Mouse (Mus musculus): Measurements from ENCODE around the gene Nudt16. TPM values are rescaled to one million over a fixed set of nuclear protein-coding genes. Genes with fewer than 3 reads are reported as not detected.
"Not testable (repeated sequence)": the region's sequence is repeated elsewhere in the genome, so short reads cannot be mapped to it uniquely, and the experiment has no call there.

Gene Nudt16
- polyA plus RNA-seq (2016; fragmentation: Nextera tagmentation; extraction: Ambion mirVana) = 19.2 and 20.7 TPM in 2 replicates

GRCm38 (mm10) chr9:105131253-105132001 lies at the start of gene Nudt16:
Gene Nudt16 (minus strand): TSS chr9:105131824.
- Histone ChIP-seq H3K9me3 (no peaks in the 10 kb centered on the region), H3K27ac (replicated peaks) (peak within 1 kb of the TSS; percentile 90), H3K36me3 (no peaks in the 10 kb centered on the region), H3K4me3 (peak within 1 kb of the TSS; percentile 76), H3K9ac (replicated peaks) (peak within 1 kb of the TSS; percentile 76), H3K27me3 (no peaks in the 10 kb centered on the region), H3K4me2 (replicated peaks) (peak within 1 kb of the TSS; percentile 84), H3K4me1 (peaks cover 10% of the 10 kb centered on the region; the same call in 1 of the 2 replicates)
- WGBS = under 1% methylated on average over 60 of the region's 60 CpGs
- ATAC-seq (ENCODE audit: low FRiP score, low read depth) = peak; percentile 98

DNA sequence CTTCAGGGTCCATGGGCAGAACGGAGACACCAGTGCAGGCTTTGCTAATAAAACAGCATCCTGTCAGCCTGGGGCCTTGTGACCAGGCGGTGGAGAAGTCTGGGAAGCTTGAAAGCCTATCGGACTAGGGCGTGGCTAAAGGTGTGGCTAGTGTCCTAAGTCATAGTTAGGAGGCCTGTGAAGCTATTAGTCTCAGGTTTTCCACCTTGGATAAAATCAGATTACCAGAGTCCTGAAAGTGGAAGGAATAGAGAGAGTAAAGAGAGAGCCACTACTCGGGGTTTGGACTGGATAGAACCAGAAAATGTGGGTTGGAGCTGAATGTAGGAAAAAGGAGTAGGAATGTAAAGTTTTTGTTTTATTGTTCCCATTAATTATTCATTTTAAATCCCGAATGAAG lies 13.4 kb upstream of the Nudt16 start, which contains the start of gene 1700080E11Rik:
Gene 1700080E11Rik (minus strand): TSS at position 101 of the 400 bp plus-strand sequence.
- no peak within 1 kb of the TSS for H3K27ac ChIP-seq (replicated peaks)
- no peak within 1 kb of the TSS for H3K4me3 ChIP-seq
- no peaks in the 10 kb centered on the region for H3K9me3 ChIP-seq
- no peaks in the 10 kb centered on the region for H3K36me3 ChIP-seq
- 86% methylated on average over 6 of the region's 6 CpGs for WGBS
- no peak for ATAC-seq (ENCODE audit: low FRiP score, low read depth)
- no peak within 1 kb of the TSS for H3K9ac ChIP-seq (replicated peaks)
- H3K4me1 ChIP-seq = no peaks in the 10 kb centered on the region
- no peak within 1 kb of the TSS for H3K4me2 ChIP-seq (replicated peaks)
- H3K27me3 ChIP-seq = no peaks in the 10 kb centered on the region

DNA sequence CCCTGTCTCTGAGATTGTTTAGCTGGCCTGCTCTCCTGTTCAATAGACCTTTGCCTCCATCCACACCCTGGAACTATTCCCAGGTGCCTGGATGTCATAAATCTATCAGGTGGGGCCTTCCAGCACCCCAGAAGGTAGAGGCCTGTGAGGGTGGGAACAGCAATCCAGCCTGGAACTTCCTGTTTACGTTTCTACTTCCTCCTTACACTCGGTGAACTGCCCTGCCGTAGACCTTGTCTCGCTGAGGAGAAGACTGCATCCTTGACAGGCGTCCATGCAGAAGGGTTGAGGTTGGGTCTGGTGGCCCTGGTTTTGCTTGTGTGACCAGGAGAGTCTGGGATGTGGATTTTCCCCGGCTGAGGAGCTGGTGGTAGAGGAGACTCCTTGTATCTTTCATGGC lies 7.6 kb upstream of the Nudt16 start:
- Histone ChIP-seq H3K4me2 (replicated peaks) (no peak overlapping the region), H3K9me3 (no peaks in the 10 kb centered on the region), H3K4me1 (no peaks in the 10 kb centered on the region), H3K27ac (replicated peaks) (no peak overlapping the region), H3K9ac (replicated peaks) (no peak overlapping the region), H3K4me3 (no peak overlapping the region), H3K36me3 (no peaks in the 10 kb centered on the region), H3K27me3 (no peaks in the 10 kb centered on the region)
- ATAC-seq (ENCODE audit: low FRiP score, low read depth) = no peak
- WGBS = 81% methylated on average over 6 of the region's 6 CpGs

DNA sequence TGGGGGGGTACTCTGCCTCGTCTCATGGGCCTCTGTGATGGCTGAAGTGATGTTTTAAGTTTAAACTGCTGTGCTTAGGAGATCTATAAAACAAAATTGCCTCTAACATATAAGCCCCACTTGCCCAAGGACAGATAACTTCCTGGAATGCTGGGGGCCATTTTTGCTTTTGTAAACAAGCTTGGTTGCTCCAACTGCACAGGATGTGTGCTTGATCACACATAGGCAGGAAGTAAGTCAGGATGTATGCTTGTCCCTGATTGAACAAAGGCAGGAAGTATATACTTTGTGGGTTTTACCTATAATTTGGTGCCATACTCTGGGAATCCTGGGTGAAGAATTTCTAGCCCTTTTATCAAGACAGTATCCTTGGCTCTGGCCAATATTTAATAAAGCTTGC lies 4.8 kb upstream of the Nudt16 start:
- Histone ChIP-seq H3K4me2 (replicated peaks) (no peak overlapping the region), H3K4me1 (peaks cover 3% of the 10 kb centered on the region; the same call in 1 of the 2 replicates), H3K27ac (replicated peaks) (no peak overlapping the region), H3K4me3 (no peak overlapping the region), H3K36me3 (no peaks in the 10 kb centered on the region), H3K27me3 (no peaks in the 10 kb centered on the region), H3K9ac (replicated peaks) (no peak overlapping the region), H3K9me3 (no peaks in the 10 kb centered on the region)
- ATAC-seq (ENCODE audit: low FRiP score, low read depth) = no peak
- WGBS = 17% methylated on average over 1 of the region's 1 CpGs

- H3K4me2 ChIP-seq (replicated peaks) = no peak overlapping the region
- WGBS = 86% methylated on average over 5 of the region's 5 CpGs
- ATAC-seq (ENCODE audit: low FRiP score, low read depth) = no peak
- peaks cover 10% of the 10 kb centered on the region; the same call in 1 of the 2 replicates for H3K4me1 ChIP-seq
- no peaks in the 10 kb centered on the region for H3K36me3 ChIP-seq
- H3K27me3 ChIP-seq = no peaks in the 10 kb centered on the region
- no peak overlapping the region for H3K9ac ChIP-seq (replicated peaks)
- H3K27ac ChIP-seq (replicated peaks) = no peak overlapping the region
- no peaks in the 10 kb centered on the region for H3K9me3 ChIP-seq
- no peak overlapping the region for H3K4me3 ChIP-seq
These were observed 2.9 kb upstream of the Nudt16 start for GRCm38 (mm10) chr9:105134536-105134935.

- 28% methylated on average over 5 of the region's 5 CpGs for WGBS
These were observed 361 bp upstream of the Nudt16 start for GRCm38 (mm10) chr9:105132002-105132367.

DNA sequence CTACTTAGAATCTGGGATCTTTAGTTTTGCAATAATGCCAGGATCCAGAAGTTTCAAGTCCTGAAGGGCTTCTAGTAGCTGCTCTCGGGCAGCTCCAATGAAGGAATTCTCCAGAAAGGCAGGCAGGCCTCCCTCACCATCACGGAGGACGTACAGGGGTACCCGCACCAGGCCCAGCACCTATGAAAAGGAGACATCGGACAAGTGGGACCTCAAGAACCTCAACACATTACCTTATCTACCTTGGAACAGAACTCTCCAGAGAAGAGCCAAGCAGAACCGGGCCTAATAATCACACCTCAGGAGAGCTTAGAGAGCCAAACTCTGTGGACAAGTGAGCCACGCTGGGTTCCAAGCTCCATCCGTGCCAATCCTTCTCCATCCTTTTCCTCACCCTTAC lies 1.3 kb downstream of the Nudt16 start:
- Histone ChIP-seq H3K9ac (replicated peaks) (no peak overlapping the region), H3K27me3 (no peaks in the 10 kb centered on the region), H3K27ac (replicated peaks) (no peak overlapping the region), H3K36me3 (no peaks in the 10 kb centered on the region), H3K4me3 (no peak overlapping the region), H3K4me1 (peaks cover 10% of the 10 kb centered on the region; the same call in 1 of the 2 replicates), H3K9me3 (no peaks in the 10 kb centered on the region), H3K4me2 (replicated peaks) (peak overlapping the region; percentile 84; the same call in 1 of the 2 replicates)
- WGBS = 94% methylated on average over 8 of the region's 8 CpGs
- ATAC-seq (ENCODE audit: low FRiP score, low read depth) = no peak

More at GRCm38 (mm10) chr9:105132002-105132367, 361 bp upstream of the Nudt16 start:
- H3K36me3 ChIP-seq = no peaks in the 10 kb centered on the region
- peaks cover 10% of the 10 kb centered on the region; the same call in 1 of the 2 replicates for H3K4me1 ChIP-seq
- H3K4me3 ChIP-seq = peak overlapping the region; percentile 76
- peak; percentile 44; the same call in 1 of the 2 replicates for ATAC-seq (ENCODE audit: low FRiP score, low read depth)
- peak overlapping the region; percentile 76 for H3K9ac ChIP-seq (replicated peaks)
- H3K9me3 ChIP-seq = no peaks in the 10 kb centered on the region
- peak overlapping the region; percentile 84 for H3K4me2 ChIP-seq (replicated peaks)
- H3K27me3 ChIP-seq = no peaks in the 10 kb centered on the region
- H3K27ac ChIP-seq (replicated peaks) = peak overlapping the region; percentile 90

- not testable (repeated sequence) for ATAC-seq (ENCODE audit: low FRiP score, low read depth); H3K4me1 ChIP-seq; H3K36me3 ChIP-seq; H3K27ac ChIP-seq (replicated peaks); H3K4me3 ChIP-seq; H3K9ac ChIP-seq (replicated peaks); H3K9me3 ChIP-seq; H3K27me3 ChIP-seq; H3K4me2 ChIP-seq (replicated peaks)
- 81% methylated on average over 3 of the region's 3 CpGs for WGBS
These were observed 6.4 kb downstream of the Nudt16 start for GRCm38 (mm10) chr9:105125206-105125605.

- Histone ChIP-seq H3K27me3 (no peaks in the 10 kb centered on the region), H3K9ac (replicated peaks) (no peak overlapping the region), H3K9me3 (no peaks in the 10 kb centered on the region), H3K27ac (replicated peaks) (no peak overlapping the region), H3K4me2 (replicated peaks) (no peak overlapping the region), H3K4me3 (no peak overlapping the region), H3K4me1 (no peaks in the 10 kb centered on the region), H3K36me3 (no peaks in the 10 kb centered on the region)
- ATAC-seq (ENCODE audit: low FRiP score, low read depth) = no peak
- 87% methylated on average over 5 of the region's 5 CpGs for WGBS
These were observed 27.7 kb downstream of the Nudt16 start for GRCm38 (mm10) chr9:105103893-105104292.

DNA sequence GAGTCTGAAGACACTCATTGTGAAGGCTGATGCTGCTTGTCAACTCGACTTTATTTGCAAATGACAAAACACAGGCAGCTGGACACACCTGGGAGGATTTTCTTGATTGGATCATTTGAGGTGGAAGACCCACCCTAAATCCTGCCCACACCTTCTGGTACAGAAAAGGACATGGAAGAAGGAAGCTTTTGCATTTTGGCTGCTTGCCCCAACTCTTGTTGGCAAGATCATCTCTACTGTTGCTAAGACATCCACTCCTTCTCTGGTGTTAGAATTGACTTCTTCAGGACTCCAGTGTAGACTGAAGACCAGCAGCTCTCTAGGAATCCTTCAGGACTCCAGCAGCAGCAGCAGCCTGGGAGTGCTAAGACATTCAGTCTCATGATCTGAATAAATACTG lies 29.7 kb downstream of the Nudt16 start:
- WGBS = 72% methylated on average over 1 of the region's 1 CpGs
- no peaks in the 10 kb centered on the region for H3K9me3 ChIP-seq
- no peak for ATAC-seq (ENCODE audit: low FRiP score, low read depth)
- no peak overlapping the region for H3K4me3 ChIP-seq
- H3K4me2 ChIP-seq (replicated peaks) = no peak overlapping the region
- no peak overlapping the region for H3K9ac ChIP-seq (replicated peaks)
- H3K36me3 ChIP-seq = no peaks in the 10 kb centered on the region
- no peaks in the 10 kb centered on the region for H3K27me3 ChIP-seq
- no peak overlapping the region for H3K27ac ChIP-seq (replicated peaks)
- no peaks in the 10 kb centered on the region for H3K4me1 ChIP-seq

- 77% methylated on average over 15 of the region's 15 CpGs for WGBS
These were observed 30.6 kb downstream of the Nudt16 start for GRCm38 (mm10) chr9:105100807-105101570.

DNA sequence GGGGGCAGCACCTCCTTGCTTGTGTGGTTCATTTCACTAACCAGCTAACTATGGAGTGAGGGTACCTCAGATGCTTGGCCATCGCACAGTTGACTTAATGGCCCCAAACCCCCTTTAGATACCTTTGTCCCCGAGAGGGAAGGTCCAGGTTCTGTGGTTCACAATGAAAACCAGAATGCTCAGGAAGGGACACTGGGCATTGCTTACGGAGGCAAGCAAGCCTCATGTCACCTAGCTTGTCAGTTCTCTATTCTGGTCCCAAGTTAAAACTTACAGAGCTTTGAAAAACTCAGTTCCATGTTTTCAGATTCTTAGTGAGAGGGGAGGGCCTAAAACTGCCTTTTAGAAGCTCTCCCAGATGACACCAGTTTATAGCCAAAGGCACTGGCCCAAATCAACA lies 51.4 kb downstream of the Nudt16 start:
- WGBS = 89% methylated on average over 3 of the region's 3 CpGs
- Histone ChIP-seq H3K9me3 (no peaks in the 10 kb centered on the region), H3K27me3 (no peaks in the 10 kb centered on the region), H3K9ac (replicated peaks) (no peak overlapping the region), H3K27ac (replicated peaks) (no peak overlapping the region), H3K36me3 (peaks cover 36% of the 10 kb centered on the region), H3K4me2 (replicated peaks) (no peak overlapping the region), H3K4me1 (no peaks in the 10 kb centered on the region), H3K4me3 (no peak overlapping the region)
- no peak for ATAC-seq (ENCODE audit: low FRiP score, low read depth)

More at GRCm38 (mm10) chr9:105100807-105101570, 30.6 kb downstream of the Nudt16 start:
- Histone ChIP-seq H3K27me3 (no peaks in the 10 kb centered on the region), H3K27ac (replicated peaks) (no peak overlapping the region), H3K4me1 (no peaks in the 10 kb centered on the region), H3K9ac (replicated peaks) (no peak overlapping the region), H3K4me2 (replicated peaks) (no peak overlapping the region), H3K9me3 (no peaks in the 10 kb centered on the region), H3K4me3 (no peak overlapping the region), H3K36me3 (no peaks in the 10 kb centered on the region)
- ATAC-seq (ENCODE audit: low FRiP score, low read depth) = no peak
